Mouse (Mus musculus): ENCODE measurements around the gene Cep295nl. TPM values are rescaled to one million over a fixed set of nuclear protein-coding genes. Genes with fewer than 3 reads are reported as not detected.

Gene Cep295nl
- polyA plus RNA-seq, 1 experiment from 2014 or later: 0.41 TPM

DNA sequence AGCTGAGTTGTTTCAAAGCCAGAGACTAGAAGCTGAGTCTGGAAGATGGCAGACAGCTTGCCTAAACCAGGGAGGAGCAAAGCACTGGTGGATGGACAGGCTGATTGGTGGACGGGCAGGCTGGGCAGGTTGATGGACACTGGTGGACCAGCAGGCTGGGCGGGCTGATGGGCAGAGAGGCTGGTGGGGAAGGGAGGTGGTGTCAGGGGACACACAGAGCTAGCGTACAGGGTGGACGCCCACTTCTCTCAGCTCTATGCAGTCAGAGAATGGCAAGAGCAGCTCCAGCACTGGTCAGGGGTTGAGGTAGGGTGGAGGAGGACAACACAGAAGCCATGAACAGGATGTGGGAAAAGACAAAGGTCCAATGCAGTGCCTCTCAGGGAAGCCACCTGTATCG, 27.0 kb upstream of the Cep295nl start:
- Histone ChIP-seq H3K9ac (no peak overlapping the region), H3K4me2 (no peak overlapping the region), H3K36me3 (replicated peaks) (no peaks in the 10 kb centered on the region), H3K4me3 (replicated peaks) (no peak overlapping the region), H3K9me3 (no peaks in the 10 kb centered on the region), H3K4me1 (no peaks in the 10 kb centered on the region), H3K27me3 (no peaks in the 10 kb centered on the region), H3K27ac (no peak overlapping the region)
- no peak for ATAC-seq (ENCODE audit: low FRiP score)
- 92% methylated on average over 5 of the region's 5 CpGs for WGBS

GRCm38 (mm10) chr11:118368330-118368729, 26.0 kb upstream of the Cep295nl start:
- WGBS: 64% methylated on average over 3 of the region's 3 CpGs
- Histone ChIP-seq H3K9me3 (no peaks in the 10 kb centered on the region), H3K4me1 (peaks cover 4% of the 10 kb centered on the region; the same call in 1 of the 2 replicates), H3K27me3 (peaks cover 3% of the 10 kb centered on the region; the same call in 1 of the 2 replicates), H3K27ac (no peak overlapping the region), H3K4me3 (replicated peaks) (no peak overlapping the region), H3K9ac (no peak overlapping the region), H3K4me2 (no peak overlapping the region), H3K36me3 (replicated peaks) (no peaks in the 10 kb centered on the region)
- ATAC-seq (ENCODE audit: low FRiP score): no peak

DNA sequence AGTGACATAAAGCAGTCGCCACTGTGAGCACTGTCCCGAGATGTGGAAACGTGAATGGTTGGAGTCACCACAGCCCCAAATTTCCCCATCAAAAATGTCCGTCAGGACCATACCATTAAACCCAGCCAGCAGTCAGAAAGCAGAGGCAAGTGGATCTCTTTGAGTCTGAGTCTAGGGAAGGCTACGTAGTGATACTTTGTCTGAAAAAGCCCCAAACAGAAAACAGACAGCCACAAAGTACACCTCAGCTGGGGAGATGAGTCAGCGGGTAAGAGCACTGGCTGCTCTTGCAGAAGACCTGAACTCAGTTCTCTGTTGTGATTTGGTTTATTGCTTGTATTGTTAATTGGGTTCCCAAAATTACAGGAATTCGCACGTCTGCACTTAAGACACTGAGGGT, 24.3 kb upstream of the Cep295nl start:
- no peaks in the 10 kb centered on the region for H3K36me3 ChIP-seq (replicated peaks)
- 77% methylated on average over 8 of the region's 8 CpGs for WGBS
- H3K9ac ChIP-seq: no peak overlapping the region
- no peaks in the 10 kb centered on the region for H3K9me3 ChIP-seq
- no peak overlapping the region for H3K27ac ChIP-seq
- H3K4me3 ChIP-seq (replicated peaks): no peak overlapping the region
- H3K4me1 ChIP-seq: peaks cover 14% of the 10 kb centered on the region
- H3K27me3 ChIP-seq: peaks cover 7% of the 10 kb centered on the region; the same call in 1 of the 2 replicates
- ATAC-seq (ENCODE audit: low FRiP score): no peak
- no peak overlapping the region for H3K4me2 ChIP-seq

- H3K36me3 ChIP-seq (replicated peaks): no peaks in the 10 kb centered on the region
- H3K9me3 ChIP-seq: no peaks in the 10 kb centered on the region
- H3K4me2 ChIP-seq: no peak overlapping the region
- peaks cover 14% of the 10 kb centered on the region for H3K4me1 ChIP-seq
- H3K27ac ChIP-seq: no peak overlapping the region
- H3K4me3 ChIP-seq (replicated peaks): no peak overlapping the region
- no peak overlapping the region for H3K9ac ChIP-seq
- WGBS: 69% methylated on average over 3 of the region's 3 CpGs
- ATAC-seq (ENCODE audit: low FRiP score): no peak
- H3K27me3 ChIP-seq: peaks cover 7% of the 10 kb centered on the region; the same call in 1 of the 2 replicates
These were observed 23.8 kb upstream of the Cep295nl start for GRCm38 (mm10) chr11:118366108-118366507.

GRCm38 (mm10) chr11:118365171-118365570, 22.9 kb upstream of the Cep295nl start:
- Histone ChIP-seq H3K4me1 (peaks cover 14% of the 10 kb centered on the region), H3K9ac (no peak overlapping the region), H3K36me3 (replicated peaks) (no peaks in the 10 kb centered on the region), H3K27ac (0 out of 2 replicates have a peak overlapping the region, but pooled peaks have one; percentile 46), H3K4me2 (no peak overlapping the region), H3K4me3 (replicated peaks) (no peak overlapping the region), H3K9me3 (no peaks in the 10 kb centered on the region), H3K27me3 (peaks cover 7% of the 10 kb centered on the region; the same call in 1 of the 2 replicates)
- no peak for ATAC-seq (ENCODE audit: low FRiP score)
- WGBS: 78% methylated on average over 7 of the region's 7 CpGs

- H3K9me3 ChIP-seq: no peaks in the 10 kb centered on the region
- peaks cover 14% of the 10 kb centered on the region for H3K4me1 ChIP-seq
- H3K27me3 ChIP-seq: peaks cover 7% of the 10 kb centered on the region; the same call in 1 of the 2 replicates
- no peak overlapping the region for H3K9ac ChIP-seq
- no peak for ATAC-seq (ENCODE audit: low FRiP score)
- H3K4me3 ChIP-seq (replicated peaks): no peak overlapping the region
- H3K27ac ChIP-seq: no peak overlapping the region
- no peak overlapping the region for H3K4me2 ChIP-seq
- H3K36me3 ChIP-seq (replicated peaks): no peaks in the 10 kb centered on the region
- WGBS: 87% methylated on average over 4 of the region's 4 CpGs
These were observed 21.7 kb upstream of the Cep295nl start for GRCm38 (mm10) chr11:118364021-118364420.

- H3K4me1 ChIP-seq: peaks cover 14% of the 10 kb centered on the region
- peaks cover 7% of the 10 kb centered on the region; the same call in 1 of the 2 replicates for H3K27me3 ChIP-seq
- H3K27ac ChIP-seq: peak overlapping the region; percentile 46; the same call in 1 of the 2 replicates
- H3K4me2 ChIP-seq: no peak overlapping the region
- no peak overlapping the region for H3K9ac ChIP-seq
- no peaks in the 10 kb centered on the region for H3K9me3 ChIP-seq
- no peak overlapping the region for H3K4me3 ChIP-seq (replicated peaks)
- WGBS: 8% methylated on average over 8 of the region's 8 CpGs
- H3K36me3 ChIP-seq (replicated peaks): no peaks in the 10 kb centered on the region
- ATAC-seq (ENCODE audit: low FRiP score): no peak
These were observed 20.7 kb upstream of the Cep295nl start for GRCm38 (mm10) chr11:118362971-118363518.

DNA sequence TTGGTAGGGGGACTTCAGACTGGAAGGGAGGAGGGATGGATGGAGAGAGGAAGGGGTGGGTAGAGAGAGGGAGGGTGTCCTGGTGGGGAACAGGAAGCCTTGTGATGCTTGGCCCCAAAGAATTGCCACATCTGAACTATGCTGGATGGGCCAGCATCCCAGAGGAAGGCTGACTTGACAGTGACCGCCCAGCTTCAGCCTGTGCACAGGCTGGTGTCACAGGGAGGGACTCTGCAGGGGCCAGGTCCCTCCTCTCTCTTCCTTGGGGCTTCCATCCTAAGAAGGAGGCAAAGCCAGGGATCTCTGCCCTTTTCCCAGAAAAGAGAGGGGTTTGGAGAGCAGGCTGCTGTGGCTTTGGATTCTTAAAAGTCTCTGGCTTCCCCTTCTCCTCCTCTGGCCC, 20.2 kb upstream of the Cep295nl start:
- Histone ChIP-seq H3K4me3 (replicated peaks) (no peak overlapping the region), H3K36me3 (replicated peaks) (no peaks in the 10 kb centered on the region), H3K4me2 (no peak overlapping the region), H3K9me3 (no peaks in the 10 kb centered on the region), H3K27ac (peak overlapping the region; percentile 46; the same call in 1 of the 2 replicates), H3K27me3 (peaks cover 7% of the 10 kb centered on the region; the same call in 1 of the 2 replicates), H3K9ac (no peak overlapping the region), H3K4me1 (peaks cover 14% of the 10 kb centered on the region)
- WGBS: 63% methylated on average over 1 of the region's 1 CpGs
- no peak for ATAC-seq (ENCODE audit: low FRiP score)

DNA sequence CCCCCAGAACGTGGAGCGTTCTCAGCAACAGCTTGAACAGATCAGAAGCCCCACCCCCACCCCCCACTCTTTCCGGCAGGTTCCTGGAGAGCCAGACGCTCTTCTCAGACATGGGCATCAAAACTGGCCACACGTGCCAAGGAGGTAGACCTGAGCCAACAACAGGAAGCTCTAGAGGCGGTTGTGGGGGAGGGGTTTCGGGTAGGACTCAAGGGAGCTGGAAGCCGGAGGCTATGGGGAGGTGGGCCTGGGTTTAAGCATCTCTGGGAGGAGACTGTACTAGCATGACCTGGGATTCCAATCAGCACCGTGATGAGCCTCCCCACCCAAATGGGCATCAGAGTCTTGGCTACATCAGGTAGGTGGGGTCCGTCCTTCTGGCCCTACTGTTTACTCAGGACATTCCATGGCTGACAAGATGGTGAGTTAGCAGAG, 18.6 kb upstream of the Cep295nl start:
- ATAC-seq (ENCODE audit: low FRiP score): no peak
- Histone ChIP-seq H3K9me3 (no peaks in the 10 kb centered on the region), H3K27me3 (peaks cover 7% of the 10 kb centered on the region; the same call in 1 of the 2 replicates), H3K4me3 (replicated peaks) (no peak overlapping the region), H3K36me3 (replicated peaks) (no peaks in the 10 kb centered on the region), H3K4me1 (peaks cover 14% of the 10 kb centered on the region), H3K9ac (no peak overlapping the region), H3K27ac (no peak overlapping the region), H3K4me2 (no peak overlapping the region)
- 81% methylated on average over 10 of the region's 10 CpGs for WGBS

DNA sequence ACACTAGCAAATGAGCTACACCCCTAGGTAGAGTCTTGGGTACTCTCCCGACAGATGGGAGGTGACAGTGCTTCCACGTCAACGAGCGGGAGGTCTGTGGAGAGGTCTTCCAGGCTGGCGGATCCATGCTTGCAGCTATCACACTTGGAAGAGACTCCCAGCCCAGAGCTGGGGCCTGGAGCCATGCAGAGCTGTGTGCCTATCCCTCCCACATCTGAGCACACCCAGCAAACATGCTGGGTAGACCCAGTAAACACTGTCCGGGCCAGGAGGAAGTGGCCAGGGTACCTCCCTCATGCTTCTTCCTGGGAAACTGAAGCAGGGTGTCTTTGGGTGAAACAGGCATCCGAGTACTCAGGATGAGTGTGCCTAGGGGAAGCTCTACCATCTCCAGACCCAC, 18.2 kb upstream of the Cep295nl start:
- H3K4me2 ChIP-seq: no peak overlapping the region
- WGBS: 85% methylated on average over 7 of the region's 7 CpGs
- H3K27ac ChIP-seq: no peak overlapping the region
- peaks cover 19% of the 10 kb centered on the region for H3K4me1 ChIP-seq
- H3K36me3 ChIP-seq (replicated peaks): no peaks in the 10 kb centered on the region
- no peaks in the 10 kb centered on the region for H3K9me3 ChIP-seq
- H3K9ac ChIP-seq: no peak overlapping the region
- no peak for ATAC-seq (ENCODE audit: low FRiP score)
- peaks cover 7% of the 10 kb centered on the region; the same call in 1 of the 2 replicates for H3K27me3 ChIP-seq
- H3K4me3 ChIP-seq (replicated peaks): no peak overlapping the region

DNA sequence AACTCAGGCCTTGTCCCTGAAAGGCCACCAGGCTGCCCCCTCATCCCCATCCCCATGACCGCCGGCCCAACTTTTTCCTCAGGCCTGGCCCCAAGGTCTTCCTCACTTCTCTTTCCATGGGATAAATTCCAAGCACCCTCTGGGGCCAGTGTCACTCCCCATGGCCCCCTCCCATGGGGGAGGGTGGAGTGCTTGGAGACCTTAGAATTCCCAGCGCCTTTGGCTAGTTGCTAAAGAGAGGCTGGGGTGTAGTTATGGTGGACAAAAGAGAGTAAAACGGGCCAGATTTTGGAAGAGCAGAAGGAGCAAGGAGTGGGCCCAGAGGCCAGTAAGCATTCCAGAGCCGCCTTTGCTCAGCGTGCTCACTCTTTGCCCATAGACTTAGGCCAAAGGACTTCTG, 13.3 kb upstream of the Cep295nl start, which contains the start of gene Timp2:
TSS of gene Timp2 (minus strand) at position 101 of the 400 bp plus-strand sequence.
- H3K4me1 ChIP-seq: peaks cover 23% of the 10 kb centered on the region
- 23% methylated on average over 6 of the region's 6 CpGs for WGBS

DNA sequence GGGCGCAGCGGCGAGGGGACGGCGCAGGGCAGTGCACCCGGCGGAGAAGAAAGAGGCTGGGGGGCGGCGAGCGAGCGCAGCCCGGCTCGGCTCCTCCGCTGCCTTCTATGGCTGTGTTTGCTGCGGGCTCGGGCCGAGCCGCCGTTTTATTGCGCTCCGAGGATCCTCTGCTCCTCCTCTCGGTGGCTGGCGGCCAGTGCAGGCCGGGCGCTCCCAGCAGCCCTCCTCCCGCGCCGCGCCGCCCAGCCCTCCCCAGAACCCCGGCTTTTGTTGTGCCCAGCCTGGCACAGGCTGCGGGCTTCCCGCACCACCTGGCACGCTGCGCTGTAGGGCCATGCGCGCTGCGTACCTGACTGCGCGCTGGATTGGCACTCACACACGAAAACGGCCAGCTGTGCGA, 12.9 kb upstream of the Cep295nl start:
- Histone ChIP-seq H3K27me3 (no peaks in the 10 kb centered on the region), H3K9me3 (no peaks in the 10 kb centered on the region), H3K27ac (peak overlapping the region; percentile 92), H3K4me3 (replicated peaks) (peak overlapping the region; percentile 82), H3K4me2 (peak overlapping the region; percentile 83), H3K36me3 (replicated peaks) (no peaks in the 10 kb centered on the region), H3K4me1 (peaks cover 23% of the 10 kb centered on the region), H3K9ac (peak overlapping the region; percentile 92)
- WGBS: under 1% methylated on average over 40 of the region's 43 CpGs
- peak; percentile 94 for ATAC-seq (ENCODE audit: low FRiP score)

More for the DNA sequence above, 13.3 kb upstream of the Cep295nl start, which contains the start of gene Timp2:
- no peaks in the 10 kb centered on the region for H3K27me3 ChIP-seq
- ATAC-seq (ENCODE audit: low FRiP score): no peak; the same call in 1 of the 2 replicates
- H3K9me3 ChIP-seq: no peaks in the 10 kb centered on the region
- peak within 1 kb of the TSS; percentile 82 for H3K4me3 ChIP-seq (replicated peaks)
- H3K4me2 ChIP-seq: peak within 1 kb of the TSS; percentile 83
- H3K27ac ChIP-seq: peak within 1 kb of the TSS; percentile 92
- no peaks in the 10 kb centered on the region for H3K36me3 ChIP-seq (replicated peaks)
- peak within 1 kb of the TSS; percentile 92 for H3K9ac ChIP-seq

All from forebrain, embryonic 12.5 days (tissue).